Mouse (Mus musculus) CH12.LX (cell line): Measurements from ENCODE around the gene Flg2. TPM values are rescaled to one million over a fixed set of nuclear protein-coding genes. Genes with fewer than 3 reads are reported as not detected.

Source experiments
- DNase-seq: peaks from one replicate; pipeline ENCODE4 v3.0.0-alpha.2; 2013; ENCODE audit errors: extremely low read depth
- H3K27ac ChIP-seq: 2 replicates; pipeline ENCODE4 v1.5.1; 2012; ENCODE audit warnings: low read depth, mild to moderate bottlenecking, control low read depth, moderate library complexity; ENCODE audit not compliant: insufficient read depth
- H3K27me3 ChIP-seq: replicated peaks from 2 replicates; pipeline ENCODE3; 2012; ENCODE audit warnings: inconsistent platforms
- H3K36me3 ChIP-seq, 2 experiments: replicated peaks in 1 of 2; 2 replicates each; pipeline versions ENCODE3 to v1.6.1; 2012; ENCODE audit warnings: inconsistent platforms in 1 of 2, low read length in 1 of 2, mild to moderate bottlenecking in 1 of 2, mixed read lengths in 1 of 2, moderate library complexity in 1 of 2; ENCODE audit not compliant: control insufficient read depth in 1 of 2, insufficient read depth in 1 of 2
- H3K4me1 ChIP-seq, 2 experiments: 2 replicates each; pipeline ENCODE4 v1.6.1; 2012; ENCODE audit warnings: inconsistent platforms in 1 of 2, moderate library complexity in 1 of 2; ENCODE audit not compliant: insufficient read depth in 2 of 2, control insufficient read depth in 1 of 2
- H3K4me2 ChIP-seq: 2 replicates; pipeline ENCODE4 v1.6.1; 2012; ENCODE audit warnings: low read depth, mild to moderate bottlenecking, control low read depth; ENCODE audit not compliant: poor library complexity, insufficient read depth, severe bottlenecking
- H3K4me3 ChIP-seq, 3 experiments: fragments of 150-350 bp in 1 of 3; sonication (generic) in 1 of 3; replicated peaks in 1 of 3; 2 replicates each; pipeline versions ENCODE3 to v1.5.1; 2011 to 2012; ENCODE audit warnings: low read depth in 2 of 3, low read length in 2 of 3, mild to moderate bottlenecking in 2 of 3, moderate library complexity in 2 of 3, control low read depth in 1 of 3, improper control_type of control experiment in 1 of 3, inconsistent platforms in 1 of 3, mixed read lengths in 1 of 3; ENCODE audit not compliant: poor library complexity in 1 of 3
- H3K79me2 ChIP-seq: replicated peaks from 2 replicates; pipeline ENCODE4 v1.6.1; 2012; ENCODE audit warnings: mild to moderate bottlenecking, moderate library complexity; ENCODE audit not compliant: control insufficient read depth, poor library complexity, insufficient read depth, severe bottlenecking; ENCODE audit errors: extremely low read depth
- H3K9ac ChIP-seq: 2 replicates; pipeline ENCODE4 v1.6.1; 2012; ENCODE audit warnings: low read depth, mild to moderate bottlenecking, control low read depth, moderate library complexity; ENCODE audit not compliant: insufficient read depth
- H3K9me3 ChIP-seq: replicated peaks from 2 replicates; pipeline ENCODE3; 2012; ENCODE audit warnings: low read length, inconsistent platforms, mixed read lengths
- CHD2 ChIP-seq: IDR thresholded peaks from 2 replicates; pipeline ENCODE4 v1.6.1; 2011; ENCODE audit warnings: low read length, improper control_type of control experiment
- CTCF ChIP-seq, 2 experiments: IDR thresholded peaks in 1 of 2; conservative IDR thresholded peaks in 1 of 2; 2 replicates each; pipeline ENCODE4 v1.5.1; 2011 to 2012; ENCODE audit warnings: low read depth in 2 of 2, low read length in 2 of 2, improper control_type of control experiment in 1 of 2, inconsistent platforms in 1 of 2, mild to moderate bottlenecking in 1 of 2, moderate library complexity in 1 of 2
- EP300 ChIP-seq: IDR thresholded peaks from 2 replicates; pipeline ENCODE4 v1.6.1; 2011; ENCODE audit warnings: low read length, improper control_type of control experiment
- GABPA ChIP-seq: IDR thresholded peaks from 2 replicates; pipeline ENCODE4 v1.6.1; 2012; ENCODE audit warnings: low read depth, low read length, improper control_type of control experiment, inconsistent platforms; ENCODE audit not compliant: insufficient replicate concordance
- HCFC1 ChIP-seq: IDR thresholded peaks from 2 replicates; pipeline ENCODE4 v1.6.1; 2012; ENCODE audit warnings: low read depth, mild to moderate bottlenecking, inconsistent platforms, low read length, improper control_type of control experiment
- IRF4 ChIP-seq: IDR thresholded peaks from 2 replicates; pipeline ENCODE4 v1.6.1; 2014; ENCODE audit warnings: low read depth, mild to moderate bottlenecking, inconsistent platforms, low read length, improper control_type of control experiment
- MAX ChIP-seq: IDR thresholded peaks from 2 replicates; pipeline ENCODE4 v1.6.1; 2011; ENCODE audit warnings: low read length, improper control_type of control experiment
- MAZ ChIP-seq: IDR thresholded peaks from 2 replicates; pipeline ENCODE4 v1.6.1; 2012; ENCODE audit warnings: low read depth, mild to moderate bottlenecking, inconsistent platforms, low read length, improper control_type of control experiment, moderate library complexity
- MEF2A ChIP-seq: IDR thresholded peaks from 2 replicates; pipeline ENCODE4 v1.6.1; 2014; ENCODE audit warnings: low read depth, mild to moderate bottlenecking, inconsistent platforms, low read length, improper control_type of control experiment, borderline replicate concordance
- MYC ChIP-seq: IDR thresholded peaks from 2 replicates; pipeline ENCODE4 v1.6.1; 2011; ENCODE audit warnings: low read depth, mild to moderate bottlenecking, improper control_type of control experiment, low read length
- NELFE ChIP-seq: IDR thresholded peaks from 2 replicates; pipeline ENCODE4 v1.6.1; 2011; ENCODE audit warnings: low read depth, low read length, improper control_type of control experiment
- POLR2A ChIP-seq: IDR thresholded peaks from 2 replicates; pipeline ENCODE4 v1.6.1; 2011; ENCODE audit warnings: low read depth, mild to moderate bottlenecking, improper control_type of control experiment, low read length
- RAD21 ChIP-seq: IDR thresholded peaks from 2 replicates; pipeline ENCODE4 v1.6.1; 2011; ENCODE audit warnings: low read depth, mild to moderate bottlenecking, low read length, improper control_type of control experiment, moderate library complexity
- SMC3 ChIP-seq: IDR thresholded peaks from 2 replicates; pipeline ENCODE4 v1.6.1; 2011; ENCODE audit warnings: low read depth, low read length, improper control_type of control experiment
- TBP ChIP-seq: conservative IDR thresholded peaks from 2 replicates; pipeline ENCODE4 v1.6.1; 2011; ENCODE audit warnings: low read depth, low read length, improper control_type of control experiment
- UBTF ChIP-seq: IDR thresholded peaks from 2 replicates; pipeline ENCODE4 v1.6.1; 2012; ENCODE audit warnings: low read depth, mild to moderate bottlenecking, inconsistent platforms, low read length, improper control_type of control experiment, moderate library complexity
- ZMIZ1 ChIP-seq: IDR thresholded peaks from 2 replicates; pipeline ENCODE4 v1.6.1; 2012; ENCODE audit warnings: low read depth, mild to moderate bottlenecking, inconsistent platforms, low read length, improper control_type of control experiment
- ZNF384 ChIP-seq: IDR thresholded peaks from 2 replicates; pipeline ENCODE4 v1.6.1; 2012; ENCODE audit warnings: low read depth, low read length, improper control_type of control experiment, inconsistent platforms
- dilution Hi-C: fragments of 300-500 bp; cut with MboI; formaldehyde crosslinking; loops from 2 replicates; pipeline ENCODE4 v1.14.3; 2020; ENCODE audit warnings: low sequenced_read_pairs; ENCODE audit not compliant: extremely low pct_unique_long_range_greater_than_20kb, extremely low pct_ligation_motif_present
- in situ Hi-C: fragments of 300-500 bp; cut with MboI; formaldehyde crosslinking; loops from 3 replicates; pipeline ENCODE4 v1.14.3; 2019; ENCODE audit warnings: low sequenced_read_pairs, low pct_ligation_motif_present, low pct_unique_long_range_greater_than_20kb, mixed read lengths
- polyA plus RNA-seq: library from polyadenylated mRNA; unstranded; fragments of >175 nt; gene quantifications from 2 replicates; pipeline ENCODE4 v1.2.1, GENCODE M21; 2012; ENCODE audit warnings: low read depth; ENCODE audit not compliant: insufficient read length
- total RNA-seq, 2 experiments: library from RNA; depleted of rRNA; stranded (reverse); fragments of 300-350 nt in 1 of 2; fragments of >200 nt in 1 of 2; gene quantifications; 2 replicates each; pipeline ENCODE4 v1.2.3; 2012 to 2014

The Flg2 gene
- total and polyA plus RNA-seq, 3 experiments, result not detected

DNA sequence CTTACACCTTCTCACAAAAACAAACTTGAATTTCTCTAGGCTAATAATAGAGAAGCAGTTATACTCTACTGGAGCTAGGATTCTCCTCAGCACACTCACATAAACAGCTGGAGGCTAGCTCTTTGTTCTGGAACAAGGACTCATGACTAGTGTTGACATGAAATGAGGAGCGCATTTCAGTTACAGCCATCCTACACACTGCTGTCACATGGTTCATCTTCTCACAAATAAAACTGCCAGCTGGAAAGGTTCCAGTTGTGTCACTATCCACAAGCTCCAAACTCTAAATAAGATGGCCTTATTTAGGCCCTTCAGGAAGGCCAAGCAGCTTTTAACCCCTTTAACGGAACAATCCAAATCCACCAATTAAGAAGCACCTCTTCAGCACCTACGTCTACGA is 16.2 kb upstream of the Flg2 start:
- dilution Hi-C loops, result no loop called here
- Histone ChIP-seq H3K4me2 (no peak overlapping the region), H3K9ac (no peak overlapping the region), H3K27me3 (no peaks in the 10 kb centered on the region), H3K36me3 (no peaks in the 10 kb centered on the region), H3K79me2 (no peaks in the 10 kb centered on the region), H3K27ac (no peak overlapping the region), H3K4me1 (no peaks in the 10 kb centered on the region), H3K9me3 (no peaks in the 10 kb centered on the region), H3K4me3 (no peak overlapping the region)
- TF ChIP-seq MAZ (no peak), ZNF384 (no peak), MAX (no peak), IRF4 (no peak), ZMIZ1 (no peak), MYC (no peak), TBP (no peak), MEF2A (no peak), POLR2A (no peak), EP300 (no peak), SMC3 (no peak), CHD2 (no peak), HCFC1 (no peak)
- no peak for DNase-seq
- in situ Hi-C loops, result no loop called here

DNA sequence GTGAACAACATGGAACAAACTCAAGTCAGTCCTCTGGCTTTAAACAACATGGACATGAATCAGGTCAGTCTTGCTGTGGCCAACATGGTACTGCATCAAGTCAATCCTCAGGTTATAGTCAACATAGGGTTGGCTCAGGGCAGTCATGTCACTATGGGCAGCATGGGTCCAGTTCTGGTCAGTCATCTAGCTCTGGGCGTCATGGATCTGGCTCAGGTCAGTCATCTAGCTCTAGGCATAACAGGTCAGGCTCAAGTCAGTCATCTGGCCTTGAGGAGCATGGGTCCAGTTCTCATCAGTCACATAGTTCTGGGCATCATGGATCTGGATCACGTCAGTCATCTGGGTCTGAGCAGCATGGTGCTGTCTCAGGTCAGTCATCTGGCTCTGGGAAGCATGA is 4.9 kb downstream of the Flg2 start:
- dilution Hi-C loops, result no loop called here
- no peak for TF ChIP-seq UBTF
- TF ChIP-seq MEF2A, result no peak
- TF ChIP-seq NELFE, result no peak
- TF ChIP-seq CTCF (conservative IDR thresholded peaks at IDR 0.05 in 1 of 2, IDR thresholded peaks at IDR 0.05 in 1 of 2; ENCODE audit: low read depth in 2 of 2, low read length in 2 of 2), result no peak
- no peak for TF ChIP-seq IRF4
- TF ChIP-seq RAD21, result no peak
- TF ChIP-seq GABPA, result no peak
- H3K4me1 ChIP-seq, result no peaks in the 10 kb centered on the region
- no peaks in the 10 kb centered on the region for H3K36me3 ChIP-seq
- no peak overlapping the region for H3K4me2 ChIP-seq
- no peaks in the 10 kb centered on the region for H3K27me3 ChIP-seq
- H3K27ac ChIP-seq, result no peak overlapping the region
- H3K4me3 ChIP-seq, result no peak overlapping the region
- in situ Hi-C loops, result no loop called here
- H3K9me3 ChIP-seq, result peaks cover 23% of the 10 kb centered on the region
- no peak for DNase-seq
- H3K79me2 ChIP-seq, result no peaks in the 10 kb centered on the region
- H3K9ac ChIP-seq, result no peak overlapping the region
